Mouse (Mus musculus) bone marrow, adult 2 months (tissue): ENCODE data around the gene Rgs3. TPM values are rescaled to one million over a fixed set of nuclear protein-coding genes. Genes with fewer than 3 reads are reported as not detected.

ENCODE experiments used
- H3K27ac ChIP-seq: fragments of 200-500 bp; 2 replicates; pipeline ENCODE4 v1.5.1; 2012; ENCODE audit warnings: low read depth, mild to moderate bottlenecking, control low read depth, inconsistent platforms, low read length; ENCODE audit not compliant: control insufficient read depth, poor library complexity, insufficient read depth
- H3K4me1 ChIP-seq: fragments of 200-500 bp; 2 replicates; pipeline ENCODE4 v1.6.1; 2011; ENCODE audit warnings: low read length; ENCODE audit not compliant: control insufficient read depth, insufficient read depth
- H3K4me3 ChIP-seq: fragments of 200-500 bp; replicated peaks from 2 replicates; pipeline ENCODE3; 2011; ENCODE audit warnings: mild to moderate bottlenecking, low read depth, low read length, control low read depth; ENCODE audit not compliant: control insufficient read depth
- CTCF ChIP-seq: fragments of 200-500 bp; IDR thresholded peaks from 2 replicates; pipeline ENCODE4 v1.5.1; 2011; ENCODE audit warnings: low read length, control low read depth; ENCODE audit not compliant: control insufficient read depth, insufficient read depth
- POLR2A ChIP-seq: fragments of 200-500 bp; IDR thresholded peaks from 2 replicates; pipeline ENCODE4 v1.6.1; 2011; ENCODE audit warnings: low read depth, mild to moderate bottlenecking, control low read depth, low read length, borderline replicate concordance; ENCODE audit not compliant: control insufficient read depth
- WGBS: fragments of 180-500 bp; shearing (Covaris S2); methylation state at CpG from one replicate; pipeline ENCODE4 v1.1.7; 2018; 5-methylcytosine and 5-hydroxymethylcytosine counted together
- polyA plus RNA-seq: library from polyadenylated mRNA; stranded (reverse); fragments of >200 nt; gene quantifications from 2 replicates; pipeline ENCODE4 v1.2.4, GENCODE M21; 2011; ENCODE audit warnings: low replicate concordance; ENCODE audit not compliant: missing spikeins, insufficient read depth, insufficient read length

The Rgs3 gene
- polyA plus RNA-seq, 1 experiment: 27.0 TPM

GRCm38 (mm10) chr4:62739591-62739990, 179.9 kb downstream of the Rgs3 start:
- WGBS: 91% methylated on average over 4 of the region's 4 CpGs
- Histone ChIP-seq H3K4me3 (no peak overlapping the region), H3K27ac (no peak overlapping the region), H3K4me1 (peaks cover 2% of the 10 kb centered on the region)
- TF ChIP-seq CTCF: no peak
- TF ChIP-seq POLR2A: no peak

DNA sequence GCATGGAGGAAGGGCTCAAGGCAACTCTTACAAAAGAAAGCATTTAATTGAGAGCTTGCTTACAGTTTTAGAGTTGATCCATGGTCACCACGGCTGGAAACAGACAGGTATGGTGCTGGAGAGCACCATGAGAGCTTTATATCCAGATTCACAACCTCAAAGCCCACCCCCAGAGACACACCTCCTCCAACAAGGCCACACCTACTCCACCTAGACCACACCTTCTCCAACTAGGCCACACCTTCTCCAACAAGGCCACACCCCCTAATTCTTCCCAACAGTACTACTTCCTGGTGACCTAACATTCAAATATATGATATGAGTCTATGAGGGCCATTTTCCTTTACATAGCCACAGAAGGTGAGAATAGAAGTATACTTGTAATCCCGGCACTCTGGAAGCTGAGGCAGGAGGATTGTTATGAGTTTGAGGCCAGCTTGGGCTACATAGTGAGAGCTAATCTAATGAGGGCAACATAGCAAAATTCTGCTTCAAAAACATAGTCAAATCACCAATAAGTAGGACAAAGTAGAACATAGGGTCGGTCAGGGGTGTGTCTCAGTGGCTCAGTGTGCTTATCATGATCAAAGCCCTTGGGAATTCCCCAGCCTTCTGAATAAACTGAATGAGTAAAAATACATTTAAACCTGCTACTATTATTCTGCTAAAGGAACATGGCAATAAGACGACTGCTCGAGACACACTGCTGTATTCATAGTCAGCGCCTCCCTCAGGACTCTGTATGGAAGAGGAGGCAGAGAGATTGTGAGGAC, 180.8 kb downstream of the Rgs3 start:
- 79% methylated on average over 6 of the region's 6 CpGs for WGBS
- Histone ChIP-seq H3K4me3 (no peak overlapping the region), H3K4me1 (peaks cover 2% of the 10 kb centered on the region), H3K27ac (no peak overlapping the region)
- no peak for TF ChIP-seq CTCF
- no peak for TF ChIP-seq POLR2A

DNA sequence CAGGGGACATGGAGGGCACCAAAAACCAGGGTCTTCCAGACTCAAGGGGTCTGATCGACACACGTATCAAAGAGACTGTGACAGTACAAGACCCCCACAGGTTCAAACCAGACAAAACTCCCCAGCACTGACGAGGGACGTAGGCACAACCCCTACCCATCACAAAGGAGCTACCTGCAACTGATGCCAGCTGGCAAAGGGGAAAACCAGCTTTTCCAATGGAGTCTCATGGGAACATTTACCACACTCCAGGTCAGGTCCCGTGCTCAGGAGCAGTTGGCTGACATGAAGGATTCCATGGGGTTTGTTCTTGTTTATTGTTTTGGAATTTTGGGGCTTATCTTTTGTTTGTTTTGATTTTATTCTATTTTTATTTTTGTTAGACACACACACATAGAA, 181.4 kb downstream of the Rgs3 start:
- WGBS: 83% methylated on average over 5 of the region's 5 CpGs
- Histone ChIP-seq H3K4me1 (peaks cover 2% of the 10 kb centered on the region), H3K27ac (no peak overlapping the region), H3K4me3 (no peak overlapping the region)
- TF ChIP-seq CTCF (no peak), POLR2A (no peak)

- TF ChIP-seq POLR2A (no peak), CTCF (no peak)
- WGBS: 51% methylated on average over 3 of the region's 3 CpGs
- Histone ChIP-seq H3K4me1 (peaks cover 2% of the 10 kb centered on the region), H3K27ac (no peak overlapping the region), H3K4me3 (no peak overlapping the region)
Measured at GRCm38 (mm10) chr4:62741601-62742000, 182.0 kb downstream of the Rgs3 start.

DNA sequence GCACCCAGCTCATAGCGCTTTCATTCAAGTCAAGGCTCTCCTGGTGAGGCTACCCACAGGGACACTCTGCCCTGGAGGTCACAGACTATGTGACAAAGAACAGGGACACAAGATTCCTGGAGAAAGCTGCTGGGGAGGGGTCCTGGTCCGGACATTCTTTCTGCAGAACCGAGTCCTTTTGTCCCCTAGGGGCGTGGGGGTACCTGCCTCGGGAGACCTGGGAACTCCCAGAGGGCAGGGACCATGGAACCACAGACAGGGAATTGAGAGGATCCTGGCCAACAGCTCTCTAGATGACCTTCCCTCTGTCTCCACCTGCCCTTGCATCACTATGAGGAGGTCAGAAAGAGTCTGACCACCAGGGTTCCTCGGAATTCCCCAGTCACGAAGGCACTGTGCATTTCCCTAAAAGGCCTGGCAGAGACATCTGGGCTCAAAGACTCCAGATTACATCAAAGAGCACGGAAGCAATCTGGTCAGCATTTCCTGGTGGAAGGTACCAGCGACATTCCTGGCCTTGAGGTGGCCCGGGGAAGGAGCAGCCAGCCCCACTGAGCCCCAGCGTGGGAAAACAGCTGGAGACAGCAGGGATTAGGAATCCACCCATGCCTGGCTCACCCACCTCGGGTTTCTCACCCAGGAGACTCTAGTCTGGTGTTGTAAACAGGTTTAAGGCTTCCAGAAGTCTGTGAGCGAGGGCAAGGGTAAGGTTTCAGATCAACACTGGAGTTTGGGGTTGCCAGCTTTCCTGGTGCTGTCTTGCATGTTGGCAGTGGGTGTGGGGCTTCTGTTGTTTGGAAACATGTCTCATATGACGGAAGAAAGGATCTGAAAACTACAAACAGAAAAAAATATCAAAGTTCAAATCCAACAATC, 183.5 kb downstream of the Rgs3 start:
- TF ChIP-seq CTCF (no peak), POLR2A (no peak)
- 67% methylated on average over 14 of the region's 14 CpGs for WGBS
- Histone ChIP-seq H3K27ac (no peak overlapping the region), H3K4me1 (peaks cover 2% of the 10 kb centered on the region), H3K4me3 (no peak overlapping the region)

DNA sequence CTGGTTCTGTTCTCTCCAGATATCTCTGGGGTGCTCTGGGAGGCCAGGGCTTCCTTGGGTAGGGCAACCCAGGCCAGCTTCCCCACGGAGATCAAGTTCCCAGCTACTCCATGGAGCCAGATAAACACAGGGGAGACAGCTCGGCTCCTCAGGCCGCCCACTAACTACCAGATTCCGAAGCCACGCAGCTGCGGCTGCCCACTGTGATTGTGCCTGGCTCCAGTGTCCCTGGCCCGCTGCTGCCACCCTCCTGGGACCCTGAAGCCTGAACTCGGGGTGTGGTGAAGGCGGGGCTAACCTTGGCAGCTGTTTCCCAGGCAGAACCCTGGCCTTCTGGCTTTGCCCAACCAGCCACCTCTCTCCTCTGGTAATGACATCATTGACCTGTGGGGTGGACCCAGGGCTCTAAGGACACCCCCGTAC, 184.9 kb downstream of the Rgs3 start:
- 77% methylated on average over 10 of the region's 10 CpGs for WGBS
- no peak overlapping the region for H3K27ac ChIP-seq
- TF ChIP-seq POLR2A: no peak

GRCm38 (mm10) chr4:62744985-62745638, 185.5 kb downstream of the Rgs3 start:
- WGBS: 56% methylated on average over 1 of the region's 1 CpGs
- TF ChIP-seq CTCF (no peak), POLR2A (no peak)
- no peak overlapping the region for H3K4me3 ChIP-seq
- no peaks in the 10 kb centered on the region for H3K4me1 ChIP-seq
- H3K27ac ChIP-seq: no peak overlapping the region

More for the DNA sequence above, 184.9 kb downstream of the Rgs3 start:
- Histone ChIP-seq H3K4me3 (no peak overlapping the region), H3K4me1 (no peaks in the 10 kb centered on the region)

Other genes with a start within 250 kb of the Rgs3 start
- gene Fkbp15, start 199.3 kb upstream of the Rgs3 start, polyA plus RNA-seq: 13.2 and 32.9 TPM in 2 replicates
- gene Slc31a1, start 199.1 kb upstream of the Rgs3 start, polyA plus RNA-seq: 4.9 and 7.3 TPM in 2 replicates
- 93.6 and 98.5 TPM in 2 replicates for gene Cdc26, start 151.2 kb upstream of the Rgs3 start, polyA plus RNA-seq
- 7.3 and 13.7 TPM in 2 replicates for gene Prpf4, start 151.1 kb upstream of the Rgs3 start, polyA plus RNA-seq
- not detected in 2 replicates for gene Rnf183, start 124.6 kb upstream of the Rgs3 start, polyA plus RNA-seq
- gene Wdr31, start 89.0 kb upstream of the Rgs3 start, polyA plus RNA-seq: 1.0 and 1.3 TPM in 2 replicates
- 1.4 TPM in 1 of 2 replicates, not detected in the other for gene Bspry, start 79.8 kb upstream of the Rgs3 start, polyA plus RNA-seq
- not detected in 2 replicates for gene Hdhd3, start 56.4 kb upstream of the Rgs3 start, polyA plus RNA-seq
- gene Alad, start 39.9 kb upstream of the Rgs3 start, polyA plus RNA-seq: 321 and 356 TPM in 2 replicates
- gene Pole3, start 34.8 kb upstream of the Rgs3 start, polyA plus RNA-seq: 56.5 and 57.6 TPM in 2 replicates
- not detected in 2 replicates for gene 4933430I17Rik, start 34.5 kb upstream of the Rgs3 start, polyA plus RNA-seq